32 mouse cellular contexts compared by ENCODE assay signal in the genomic region with DNA sequence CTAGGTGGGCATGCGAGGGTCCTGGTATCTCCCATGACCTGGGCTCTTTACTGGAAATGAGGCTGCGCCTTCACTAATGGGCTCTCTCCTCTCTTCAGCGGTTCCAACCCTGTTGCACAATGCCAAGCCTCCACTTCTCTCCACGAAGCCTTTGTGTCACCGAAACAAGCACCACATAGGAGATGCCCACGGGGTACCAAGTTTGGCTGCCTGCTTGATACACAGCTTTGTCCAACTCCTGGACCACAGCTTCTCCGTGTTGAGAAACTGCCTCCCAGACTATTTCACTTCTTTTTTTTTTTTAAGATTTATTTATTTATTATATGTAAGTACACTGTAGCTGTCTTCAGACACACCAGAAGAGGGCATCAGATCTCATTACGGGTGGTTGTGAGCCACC. TPM values are rescaled to one million over a fixed set of nuclear protein-coding genes. Genes with fewer than 3 reads are reported as not detected.
"Had no signal": no experiment of that assay in that cellular context is flagged by ENCODE, and none has a peak within 500 bp of the region (broad histone marks: within the 10 kb centered on the region; RNA-seq: fewer than 3 reads in every experiment).

No protein-coding gene starts in this region.

- H3K36me3 ChIP-seq: limb, embryonic 10.5 days; limb, embryonic 12.5 days; limb, embryonic 13.5 days; limb, embryonic 15.5 days; liver, embryonic 12.5 days; liver, embryonic 13.5 days; liver, embryonic 15.5 days; lung, embryonic 15.5 days; midbrain, embryonic 10.5 days; midbrain, embryonic 12.5 days; midbrain, embryonic 13.5 days; midbrain, embryonic 15.5 days had no signal

- ATAC-seq: liver, embryonic 12.5 days; liver, postnatal 0 days; lung, postnatal 0 days; midbrain, embryonic 13.5 days; midbrain, embryonic 15.5 days; midbrain, embryonic 16.5 days had no signal

- DNase-seq: left cerebral cortex, postnatal 4 days; liver; liver, embryonic 13.5 days; liver, postnatal 0 days; lung, adult 18-20 months; lung, adult 2 months; lung, embryonic 14.5 days; lung, postnatal 10 days; lung, postnatal 14 days; lung, postnatal 4 days; midbrain, embryonic 14.5 days had no signal

- H3K4me1 ChIP-seq: liver, embryonic 12.5 days; liver, embryonic 13.5 days; liver, embryonic 15.5 days; lung, embryonic 15.5 days; megakaryocyte, embryonic 14.5 days had no signal

- H3K27ac ChIP-seq: limb, embryonic 10.5 days; limb, embryonic 12.5 days; limb, embryonic 13.5 days; limb, embryonic 15.5 days; liver, embryonic 12.5 days; liver, embryonic 13.5 days; liver, embryonic 14.5 days; liver, embryonic 15.5 days; lung, embryonic 15.5 days; macrophage; midbrain, embryonic 10.5 days; midbrain, embryonic 12.5 days; midbrain, embryonic 13.5 days; midbrain, embryonic 15.5 days had no signal

- H3K9ac ChIP-seq: limb, embryonic 12.5 days; limb, embryonic 13.5 days; limb, embryonic 15.5 days; liver, embryonic 12.5 days; liver, embryonic 13.5 days; liver, embryonic 14.5 days; liver, embryonic 15.5 days; liver, postnatal 0 days; lung, embryonic 14.5 days; lung, embryonic 15.5 days; midbrain, embryonic 12.5 days; midbrain, embryonic 13.5 days; midbrain, embryonic 15.5 days had no signal

- H3K4me3 ChIP-seq: limb, embryonic 10.5 days; limb, embryonic 12.5 days; limb, embryonic 13.5 days; limb, embryonic 15.5 days; liver, embryonic 12.5 days; liver, embryonic 13.5 days; liver, embryonic 15.5 days; lung, embryonic 15.5 days; megakaryocyte, embryonic 14.5 days; midbrain, embryonic 10.5 days; midbrain, embryonic 12.5 days; midbrain, embryonic 13.5 days; midbrain, embryonic 15.5 days; myocyte had no signal

- H3K4me2 ChIP-seq: limb, embryonic 12.5 days; limb, embryonic 13.5 days; limb, embryonic 15.5 days; liver, embryonic 11.5 days; liver, embryonic 12.5 days; liver, embryonic 13.5 days; liver, embryonic 15.5 days; lung, embryonic 14.5 days; lung, embryonic 15.5 days; midbrain, embryonic 11.5 days; midbrain, embryonic 12.5 days; midbrain, embryonic 13.5 days; midbrain, embryonic 15.5 days had no signal

- H3K27me3 ChIP-seq: limb, embryonic 15.5 days; liver, embryonic 13.5 days; liver, embryonic 15.5 days; lung, embryonic 15.5 days; midbrain, embryonic 13.5 days; midbrain, embryonic 15.5 days had no signal

- H3K9me3 ChIP-seq: limb, embryonic 10.5 days; limb, embryonic 12.5 days; limb, embryonic 13.5 days; limb, embryonic 15.5 days; liver, embryonic 12.5 days; liver, embryonic 13.5 days; liver, embryonic 15.5 days; lung, embryonic 15.5 days; midbrain, embryonic 10.5 days; midbrain, embryonic 12.5 days; midbrain, embryonic 13.5 days; midbrain, embryonic 15.5 days had no signal

RNA-seq across cellular contexts. Expression of a gene that starts 27.1 kb away (rescaled TPM):
- total RNA-seq: megakaryocyte, adult 5-6 weeks; monocyte, adult 5-6 weeks had no signal
